Mouse (Mus musculus) stomach, postnatal 0 days (tissue): ENCODE measurements around the gene Olfr1393. TPM values are rescaled to one million over a fixed set of nuclear protein-coding genes. Genes with fewer than 3 reads are reported as not detected.
A peak's percentile ranks its signal among the peaks of the same experiment; 100 is the strongest.

Experiments used
- ATAC-seq: fragments of 200-750 bp; cut with Nextera tagmentation; 2 replicates; pipeline ENCODE4 v1.8.0; 2017; ENCODE audit not compliant: low FRiP score, low TSS enrichment
- DNase-seq: peaks from one replicate; pipeline ENCODE4 v3.0.0-alpha.2; 2016; ENCODE audit warnings: low spot score
- H3K27ac ChIP-seq: fragments of 300-500 bp; sonication (generic); replicated peaks from 2 replicates; pipeline ENCODE4 v1.5.1; 2014; ENCODE audit warnings: mild to moderate bottlenecking, control low read depth
- H3K27me3 ChIP-seq: fragments of 300-500 bp; sonication (generic); 2 replicates; pipeline ENCODE4 v1.6.1; 2014; ENCODE audit warnings: low read length; ENCODE audit not compliant: control insufficient read depth, insufficient read depth
- H3K36me3 ChIP-seq: fragments of 300-500 bp; sonication (generic); 2 replicates; pipeline ENCODE4 v1.6.1; 2014; ENCODE audit warnings: low read length, mixed read lengths; ENCODE audit not compliant: control insufficient read depth, insufficient read depth
- H3K4me1 ChIP-seq: fragments of 300-500 bp; sonication (generic); replicated peaks from 2 replicates; pipeline ENCODE4 v1.6.1; 2014; ENCODE audit warnings: antibody characterized with exemption; ENCODE audit not compliant: control insufficient read depth, insufficient read depth
- H3K4me2 ChIP-seq: fragments of 300-500 bp; sonication (generic); replicated peaks from 2 replicates; pipeline ENCODE4 v1.6.1; 2014; ENCODE audit warnings: low read depth, mild to moderate bottlenecking, control low read depth, moderate library complexity
- H3K4me3 ChIP-seq: fragments of 300-500 bp; sonication (generic); 2 replicates; pipeline ENCODE4 v1.5.1; 2014; ENCODE audit warnings: low read depth, low read length, control low read depth
- H3K9ac ChIP-seq: fragments of 300-500 bp; sonication (generic); 2 replicates; pipeline ENCODE4 v1.6.1; 2014; ENCODE audit warnings: mild to moderate bottlenecking, low read length, control low read depth, mixed read lengths
- H3K9me3 ChIP-seq: fragments of 300-500 bp; sonication (generic); 2 replicates; pipeline ENCODE4 v1.6.1; 2016; ENCODE audit warnings: low read length; ENCODE audit not compliant: control insufficient read depth
- CTCF ChIP-seq: IDR thresholded peaks from 2 replicates; pipeline ENCODE4 v1.5.1; 2016; ENCODE audit warnings: antibody characterized with exemption, low read depth, mild to moderate bottlenecking, moderate library complexity
- EP300 ChIP-seq: optimal IDR thresholded peaks from 2 replicates; pipeline ENCODE3; 2016; ENCODE audit warnings: antibody characterized with exemption
- WGBS: fragments of 180-500 bp; shearing (Covaris S2); extraction: QIAGEN DNeasy Blood & Tissue Kit; methylation state at CpG from one replicate; pipeline ENCODE4 v1.1.7; 2014; 5-methylcytosine and 5-hydroxymethylcytosine counted together
- polyA plus RNA-seq: library from polyadenylated mRNA; unstranded; fragments of >200 nt; fragmentation: Nextera tagmentation; extraction: Ambion mirVana; gene quantifications from 2 replicates; pipeline ENCODE4 v1.2.1, GENCODE M21; 2015

The Olfr1393 gene
- polyA plus RNA-seq, 1 experiment from 2014 or later, result not detected

DNA sequence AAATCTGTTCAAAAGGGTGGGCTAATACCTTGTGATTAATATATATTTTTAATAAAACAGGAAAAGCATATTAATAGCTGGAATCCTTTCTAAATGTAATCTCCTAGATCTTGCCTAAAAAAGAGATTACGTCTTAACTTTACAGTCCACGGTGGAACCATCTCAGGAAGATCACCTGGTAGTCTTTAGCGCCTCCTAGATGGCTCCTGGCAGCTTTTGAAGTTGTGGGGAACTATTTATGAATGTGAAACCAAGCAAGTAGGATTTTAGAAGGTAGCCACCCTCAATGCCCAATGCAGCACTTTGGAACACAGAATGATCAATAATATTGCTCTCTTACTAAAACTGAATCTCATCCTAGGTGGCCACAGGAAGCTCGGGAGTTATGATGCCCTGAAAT lies 37.2 kb upstream of the Olfr1393 start:
- no peak overlapping the region for H3K27ac ChIP-seq
- H3K4me2 ChIP-seq, result no peak overlapping the region
- no peaks in the 10 kb centered on the region for H3K36me3 ChIP-seq
- no peak for ATAC-seq
- DNase-seq, result no peak
- no peaks in the 10 kb centered on the region for H3K27me3 ChIP-seq
- 75% methylated on average over 4 of the region's 4 CpGs for WGBS
- H3K9me3 ChIP-seq, result no peaks in the 10 kb centered on the region
- H3K4me1 ChIP-seq, result 0 out of 2 replicates have a peak, but pooled peaks cover 6% of the 10 kb centered on the region
- no peak overlapping the region for H3K9ac ChIP-seq
- TF ChIP-seq EP300, result no peak
- no peak overlapping the region for H3K4me3 ChIP-seq

DNA sequence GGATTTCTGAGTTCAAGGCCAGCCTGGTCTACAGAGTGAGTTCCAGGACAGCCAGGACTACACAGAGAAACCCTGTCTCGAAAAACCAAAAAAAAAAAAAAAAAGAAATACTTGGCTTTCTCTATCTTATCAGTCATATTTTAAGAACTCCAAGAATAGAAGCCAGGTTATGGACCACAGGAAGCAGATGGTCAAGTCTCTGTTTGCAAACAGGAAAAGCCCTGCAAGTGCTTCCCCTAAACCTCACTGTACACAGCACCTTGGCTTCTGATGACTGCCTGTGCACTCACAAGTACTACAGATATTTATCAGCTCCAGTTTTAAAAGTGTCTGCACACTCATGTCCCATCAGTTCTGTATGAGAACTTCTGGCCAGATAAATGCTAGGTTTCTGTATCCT lies 36.6 kb upstream of the Olfr1393 start:
- Histone ChIP-seq H3K27ac (no peak overlapping the region), H3K36me3 (no peaks in the 10 kb centered on the region), H3K4me2 (no peak overlapping the region), H3K9ac (no peak overlapping the region), H3K9me3 (no peaks in the 10 kb centered on the region), H3K4me3 (no peak overlapping the region), H3K4me1 (0 out of 2 replicates have a peak, but pooled peaks cover 7% of the 10 kb centered on the region), H3K27me3 (no peaks in the 10 kb centered on the region)
- DNase-seq, result no peak
- no peak for TF ChIP-seq CTCF
- TF ChIP-seq EP300, result no peak
- ATAC-seq, result no peak
- no CpG with 5 or more reads among the region's 1 CpGs for WGBS

DNA sequence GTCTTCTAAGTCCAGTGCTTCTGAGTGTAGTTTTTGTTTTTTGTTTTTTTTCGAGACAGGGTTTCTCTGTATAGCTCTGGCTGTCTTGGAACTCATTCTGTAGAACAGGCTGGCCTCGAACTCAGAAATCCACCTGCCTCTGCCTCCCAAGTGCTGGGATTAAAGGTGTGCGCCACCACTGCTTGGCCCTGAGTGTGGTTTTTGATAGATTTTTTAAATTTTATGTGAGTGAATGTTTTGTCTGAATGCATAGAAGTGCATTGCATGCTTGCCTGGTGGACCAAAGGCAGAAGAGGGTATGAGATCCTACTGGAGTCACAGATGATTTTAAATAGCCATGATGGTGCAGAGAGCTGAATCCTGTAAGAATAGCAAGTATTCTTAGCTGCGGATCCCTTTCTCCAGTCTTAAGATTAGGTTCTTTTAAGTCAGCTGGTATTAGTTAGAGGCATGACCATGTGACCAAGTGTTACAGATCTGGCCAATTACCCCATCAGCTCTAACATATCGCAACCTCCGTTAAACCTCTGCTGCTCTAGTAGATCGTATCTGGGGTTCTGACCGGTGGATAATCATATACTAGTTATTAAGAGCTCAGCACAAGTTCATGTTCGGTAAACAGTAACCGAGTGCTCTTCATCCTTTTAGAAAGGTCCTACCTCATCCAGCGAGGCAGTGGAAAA lies 35.0 kb upstream of the Olfr1393 start:
- DNase-seq, result no peak
- Histone ChIP-seq H3K27ac (peak overlapping the region; percentile 94), H3K4me3 (peak overlapping the region; percentile 56), H3K9ac (peak overlapping the region; percentile 60), H3K9me3 (no peaks in the 10 kb centered on the region), H3K36me3 (no peaks in the 10 kb centered on the region), H3K27me3 (no peaks in the 10 kb centered on the region), H3K4me2 (peak overlapping the region; percentile 65), H3K4me1 (peaks cover 19% of the 10 kb centered on the region)
- WGBS, result 23% methylated on average over 11 of the region's 11 CpGs
- no peak for TF ChIP-seq EP300
- TF ChIP-seq CTCF, result no peak
- ATAC-seq, result no peak; the same call in 1 of the 2 replicates

DNA sequence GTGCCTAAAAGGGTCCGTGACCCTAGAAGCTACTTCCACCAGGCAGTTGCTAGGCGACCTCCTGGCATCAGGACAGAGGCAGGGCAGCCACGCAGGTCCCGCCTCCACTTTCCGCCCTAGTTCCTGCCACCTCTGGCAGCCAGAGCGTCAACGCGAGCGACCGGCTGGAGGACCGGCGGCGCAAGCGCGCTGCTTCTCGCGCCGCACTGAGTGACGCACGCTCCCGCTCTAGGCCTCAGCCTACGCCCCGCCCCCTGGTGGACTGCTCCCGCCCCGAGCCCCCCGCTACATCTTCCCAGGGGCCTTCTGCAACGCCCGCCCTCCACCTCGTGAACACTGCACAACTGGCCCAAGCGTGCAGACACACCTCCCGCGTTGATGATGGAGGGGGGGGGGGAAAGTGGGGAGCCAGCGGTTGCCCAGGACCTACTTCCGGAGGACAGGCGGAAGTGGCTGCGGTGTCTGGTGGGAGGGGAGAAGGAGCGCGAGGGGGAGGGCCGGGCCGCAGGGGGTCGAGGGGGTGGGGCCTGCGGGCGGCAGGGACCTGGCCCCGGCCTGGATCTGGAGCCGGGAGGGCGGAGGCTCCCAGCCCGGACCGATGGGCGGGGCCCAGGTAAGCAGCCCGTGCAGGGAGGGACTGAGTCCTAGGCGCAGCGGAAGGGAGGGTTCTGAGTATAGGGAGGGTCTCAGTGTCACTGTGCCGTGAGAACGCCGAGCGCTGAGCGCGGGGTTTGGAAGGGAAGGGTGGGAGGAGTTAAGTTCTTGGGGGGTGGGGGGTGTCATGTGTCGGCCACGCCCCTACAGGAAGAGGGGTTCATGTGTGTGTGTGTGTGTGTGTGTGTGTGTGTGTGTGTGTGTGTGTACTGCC lies 34.1 kb upstream of the Olfr1393 start, which contains the start of gene Mgat1:
Mgat1 (plus strand) TSS at position 465 of the 868 bp plus-strand sequence.
- Histone ChIP-seq H3K4me1 (peaks cover 24% of the 10 kb centered on the region), H3K9ac (peak within 1 kb of the TSS; percentile 60)
- under 1% methylated on average over 52 of the region's 60 CpGs for WGBS

GRCm38 (mm10) chr11:49244595-49244930 lies 33.5 kb upstream of the Olfr1393 start:
- no peak for TF ChIP-seq EP300
- TF ChIP-seq CTCF, result no peak
- ATAC-seq (no peak), DNase-seq (no peak)
- H3K4me3 ChIP-seq, result peak overlapping the region; percentile 56
- 0% methylated on average over 4 of the region's 4 CpGs for WGBS
- peak overlapping the region; percentile 65 for H3K4me2 ChIP-seq
- no peaks in the 10 kb centered on the region for H3K36me3 ChIP-seq
- peak overlapping the region; percentile 56; the same call in 1 of the 2 replicates for H3K9ac ChIP-seq
- H3K4me1 ChIP-seq, result peaks cover 26% of the 10 kb centered on the region
- peak overlapping the region; percentile 94 for H3K27ac ChIP-seq
- no peaks in the 10 kb centered on the region for H3K9me3 ChIP-seq
- H3K27me3 ChIP-seq, result no peaks in the 10 kb centered on the region

More for the DNA sequence above, 34.1 kb upstream of the Olfr1393 start, which contains the start of gene Mgat1:
- Histone ChIP-seq H3K36me3 (no peaks in the 10 kb centered on the region), H3K27me3 (no peaks in the 10 kb centered on the region), H3K27ac (peak within 1 kb of the TSS; percentile 94), H3K4me2 (peak within 1 kb of the TSS; percentile 65), H3K9me3 (no peaks in the 10 kb centered on the region), H3K4me3 (peak within 1 kb of the TSS; percentile 56)
- peak; percentile 93 for ATAC-seq
- TF ChIP-seq EP300, result no peak
- TF ChIP-seq CTCF, result peak; percentile 57
- DNase-seq, result peak; percentile 96
